Mouse (Mus musculus) right cerebral cortex, postnatal 14 days (tissue): ENCODE results near the gene Smg6.

Experiments
- DNase-seq: peaks from one replicate; pipeline ENCODE4 v3.0.0; 2022

Smg6 gene

DNA sequence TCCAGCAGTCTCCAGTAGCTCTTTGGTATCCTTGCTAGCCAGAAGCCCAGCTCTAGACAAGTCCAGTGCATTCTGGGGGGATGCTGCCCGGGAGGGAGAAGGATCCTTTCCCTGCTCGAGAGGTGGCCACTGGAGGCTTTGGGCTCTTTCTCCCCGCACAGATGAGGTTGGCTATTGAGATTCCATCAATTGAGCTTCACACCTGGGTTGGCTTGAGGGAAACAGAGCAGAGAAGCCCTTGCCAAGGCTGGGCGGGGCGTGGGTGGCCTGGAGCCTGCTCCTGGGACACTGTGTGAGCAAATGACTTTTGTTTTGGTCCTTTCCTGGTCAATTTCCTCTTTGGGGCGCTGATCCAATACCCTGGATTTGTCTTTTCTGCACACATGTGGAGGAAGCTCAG, 270.5 kb downstream of the Smg6 start:
- no peak for DNase-seq

DNA sequence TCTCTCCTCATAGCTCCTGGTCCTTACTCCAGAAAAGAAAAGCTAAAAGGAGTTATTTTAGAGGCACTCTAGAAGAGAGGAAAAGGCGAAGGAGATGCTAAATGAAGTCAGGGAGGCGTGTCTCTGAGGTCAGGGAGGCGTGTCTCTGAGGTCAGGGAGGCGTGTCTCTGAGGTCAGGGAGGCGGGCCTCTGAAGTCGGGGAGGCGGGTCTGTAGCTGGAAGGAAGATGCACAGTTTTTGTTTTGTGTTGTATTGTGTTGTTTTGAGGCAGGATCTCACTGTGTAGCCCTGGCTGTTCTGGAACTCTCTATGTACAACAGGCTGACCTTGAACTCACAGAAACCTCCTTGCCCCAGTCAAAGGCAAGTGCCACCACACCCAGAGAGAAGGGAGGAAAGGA, 272.3 kb downstream of the Smg6 start:
- no peak for DNase-seq

DNA sequence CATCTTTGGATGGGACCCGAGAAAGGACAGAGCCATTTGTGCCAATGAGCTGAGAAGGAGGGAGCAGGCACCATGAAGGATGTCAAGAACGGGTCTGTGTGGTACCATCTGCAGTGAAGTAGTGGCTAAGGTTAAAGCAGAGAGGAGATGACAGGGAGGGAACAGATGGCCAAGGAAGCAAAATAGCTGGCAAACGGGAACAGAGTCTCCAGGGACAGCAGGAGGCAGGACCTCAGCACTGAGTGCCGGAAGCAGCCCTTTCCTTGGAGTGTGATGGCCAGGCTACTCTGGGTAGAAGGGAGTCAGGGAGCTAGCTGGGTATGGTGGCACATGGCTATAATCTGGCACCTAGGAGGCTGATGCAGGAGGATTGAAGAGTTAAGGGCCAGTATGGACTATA, 273.2 kb downstream of the Smg6 start:
- no peak for DNase-seq

DNA sequence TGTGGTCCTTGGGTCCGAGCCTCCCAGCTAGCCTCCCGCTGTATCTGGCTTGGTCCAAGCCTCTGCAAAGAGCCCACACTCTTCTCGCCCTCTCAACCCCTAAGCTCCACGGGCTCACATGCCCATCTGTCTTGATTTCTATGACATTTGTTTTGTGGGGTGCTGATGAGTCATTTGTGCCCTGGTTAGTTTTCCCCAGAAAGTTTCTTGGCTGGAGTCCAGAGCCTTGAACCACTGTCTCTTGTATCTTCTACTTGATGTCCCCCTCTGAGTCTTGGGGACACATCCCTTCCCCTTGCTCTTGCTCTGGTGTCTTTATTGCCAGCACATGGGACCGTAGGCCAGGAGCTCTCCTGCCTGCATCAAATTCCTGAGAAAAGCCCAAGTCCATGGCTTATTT, 274.3 kb downstream of the Smg6 start:
- no peak for DNase-seq

- peak; percentile 63 for DNase-seq
Measured at GRCm38 (mm10) chr11:75200935-75201334, 275.3 kb downstream of the Smg6 start.

- DNase-seq: no peak
Measured at GRCm38 (mm10) chr11:75201721-75202120, 276.1 kb downstream of the Smg6 start.

- DNase-seq: no peak
Measured at GRCm38 (mm10) chr11:75203926-75204325, 278.3 kb downstream of the Smg6 start.

GRCm38 (mm10) chr11:75204472-75204871, 278.8 kb downstream of the Smg6 start:
- DNase-seq: no peak

DNA sequence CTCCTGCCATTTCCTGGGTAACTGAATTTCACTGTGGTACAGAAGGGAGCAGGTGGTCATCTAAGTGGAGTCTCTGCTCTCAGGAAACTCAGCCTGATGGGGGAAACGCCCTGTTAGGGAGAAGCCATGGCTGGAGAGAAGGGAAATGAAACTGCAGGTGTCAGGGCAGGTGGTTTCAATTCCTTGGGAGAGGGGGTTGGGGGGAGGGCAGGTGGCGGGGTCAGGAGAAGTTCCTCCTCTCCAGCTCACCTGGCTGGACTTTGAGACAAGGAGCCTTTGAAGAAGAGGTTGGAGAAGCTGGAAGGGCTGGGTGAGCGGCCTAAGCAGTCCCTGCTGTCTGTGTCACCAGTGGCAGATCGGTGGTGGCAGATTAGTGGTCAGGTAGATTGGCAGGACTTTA, 280.7 kb downstream of the Smg6 start:
- no peak for DNase-seq

DNA sequence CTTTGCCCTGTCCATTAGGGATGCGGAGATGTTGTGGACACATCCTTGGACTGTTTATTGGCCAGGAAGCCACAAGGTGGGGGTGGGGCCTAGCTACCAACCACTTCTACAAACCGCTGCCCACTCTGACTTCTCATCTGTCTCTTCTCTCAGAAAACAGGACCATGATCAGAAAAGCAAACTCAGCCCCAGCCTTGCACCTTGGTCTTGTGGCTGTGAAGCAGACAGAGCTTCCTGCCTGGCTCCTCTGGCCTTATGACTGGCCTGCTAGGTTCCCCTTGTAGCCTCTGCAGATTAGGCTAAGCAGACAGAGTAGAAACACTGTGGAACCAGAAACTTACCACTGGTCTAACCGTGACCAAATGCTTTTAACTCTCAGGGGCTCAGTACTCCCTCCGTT, 283.7 kb downstream of the Smg6 start:
- DNase-seq: no peak

DNA sequence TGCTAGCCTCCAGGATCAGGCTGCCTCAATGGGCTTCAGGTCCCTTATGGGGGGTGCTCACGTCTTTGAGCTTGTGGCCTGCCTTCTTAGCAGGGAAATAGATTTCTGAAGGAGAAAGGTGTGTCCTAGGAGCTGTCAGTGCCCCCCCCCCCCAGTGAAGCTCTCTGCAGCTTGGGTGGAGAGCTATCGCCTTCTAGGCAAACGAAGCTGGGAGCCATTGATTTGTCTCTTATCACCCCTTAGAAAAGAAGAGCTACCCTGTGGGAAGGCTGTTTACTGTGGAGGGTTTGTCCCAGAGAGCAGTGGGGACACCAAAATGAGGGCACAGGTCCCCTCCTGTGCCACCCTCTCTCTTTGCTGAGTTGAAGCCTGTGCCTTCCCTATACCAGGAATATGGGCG, 284.5 kb downstream of the Smg6 start:
- no peak for DNase-seq

DNA sequence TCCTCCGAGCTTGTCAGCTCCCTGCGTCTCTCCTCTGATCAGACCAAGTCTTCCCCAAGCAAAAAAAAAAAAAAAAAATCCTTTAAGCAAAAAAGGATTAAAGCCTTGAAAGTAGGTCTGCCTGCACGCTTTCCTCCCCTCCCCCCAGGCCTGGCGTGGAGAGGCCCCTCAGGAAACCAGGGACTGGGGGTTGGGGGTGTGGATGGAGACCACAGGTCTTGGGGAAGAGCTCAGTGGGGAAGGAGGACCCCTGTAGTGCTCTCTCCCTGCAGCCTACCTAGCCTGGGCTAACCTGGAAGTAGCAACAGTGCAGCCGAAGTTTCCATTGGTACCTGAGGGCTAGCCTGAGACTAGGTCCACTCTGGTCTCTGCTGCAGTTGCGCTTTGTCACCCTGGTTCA, 285.1 kb downstream of the Smg6 start:
- DNase-seq: no peak

DNA sequence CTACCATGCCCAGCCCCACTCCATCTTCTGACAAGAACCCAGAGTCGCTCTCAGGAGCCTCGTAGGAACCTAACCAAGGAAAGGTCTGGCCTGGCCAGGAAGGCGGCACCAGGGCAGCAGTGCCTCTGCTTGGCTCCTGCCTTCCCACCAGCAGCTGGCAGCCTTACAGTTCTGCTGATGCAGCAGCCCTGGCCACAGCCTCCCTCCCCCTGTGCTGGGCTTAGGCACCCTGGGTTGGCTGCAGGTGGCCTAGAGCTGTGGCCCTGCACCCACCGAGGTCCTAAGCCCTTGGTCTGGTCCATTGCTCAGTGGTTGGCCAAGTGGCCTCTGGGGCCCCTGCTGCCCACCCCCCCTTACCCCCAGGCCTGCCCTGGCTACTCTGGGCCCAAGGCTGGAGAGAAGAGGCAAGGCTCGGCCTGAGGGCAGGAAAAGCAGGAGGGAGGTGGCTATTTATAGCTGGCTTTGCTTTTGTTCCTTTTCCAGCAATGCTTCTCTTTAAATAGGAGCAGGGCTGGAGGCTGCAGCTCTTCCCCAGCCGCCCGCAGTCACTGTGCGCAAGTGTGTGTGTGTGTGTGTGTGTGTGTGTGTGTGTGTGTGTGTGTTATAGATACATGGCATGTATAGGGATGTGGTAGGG, 286.5 kb downstream of the Smg6 start:
- DNase-seq: peak; percentile 57

DNA sequence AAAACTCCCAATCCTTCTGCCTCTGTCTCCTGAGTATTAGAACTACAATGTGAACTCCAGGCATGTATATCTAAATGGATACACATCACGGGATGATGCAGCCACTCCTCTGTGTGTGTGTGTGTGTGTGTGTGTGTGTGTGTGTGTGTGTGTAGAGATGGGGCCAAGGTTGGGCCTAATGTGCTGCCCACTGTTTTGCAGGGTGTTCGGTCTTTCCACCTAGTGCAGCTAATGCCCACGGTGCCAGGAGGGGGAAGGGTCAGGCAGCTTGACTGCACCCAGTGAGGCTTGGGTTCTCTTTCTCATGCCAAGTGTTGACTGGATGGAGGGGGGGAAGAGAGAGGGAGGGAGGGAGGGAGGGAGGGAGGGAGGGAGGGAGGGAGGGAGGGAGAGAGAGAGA, 287.3 kb downstream of the Smg6 start:
- no peak for DNase-seq

GRCm38 (mm10) chr11:75213372-75214080, 287.9 kb downstream of the Smg6 start:
- peak; percentile 41 for DNase-seq
